Mouse (Mus musculus) layer of hippocampus, adult 8-10 months (tissue): ENCODE measurements at regions not wholly inside any gene's neighbourhood (a gene's known extent, or its start where the extent isn't known, plus 50 kb on each side); places are given as distances from the start of the nearest gene placed in this dataset.
"Not testable (repeated sequence)": the region's sequence is repeated elsewhere in the genome, so short reads cannot be mapped to it uniquely, and the experiment has no call there.

ENCODE experiments used
- DNase-seq, 2 experiments: peaks; one replicate each; pipeline ENCODE4 v3.0.0; 2022; ENCODE audit warnings: low spot score in 2 of 2

GRCm38 (mm10) chr17:27318969-27319695 is 114.9 kb upstream of the Lemd2 start:
- peak in 1 of 2 experiments; percentile 3 for DNase-seq

- DNase-seq = peak; percentile 54 to 58
Observed at GRCm38 (mm10) chr17:27317576-27318277, 113.5 kb upstream of the Lemd2 start.

- DNase-seq = no peak
Observed at GRCm38 (mm10) chr17:27316711-27317575, 112.7 kb upstream of the Lemd2 start.

GRCm38 (mm10) chr17:27315947-27316628 is 111.8 kb upstream of the Lemd2 start:
- no peak for DNase-seq

GRCm38 (mm10) chr17:27315428-27315827 is 111.2 kb upstream of the Lemd2 start:
- no peak for DNase-seq

GRCm38 (mm10) chr17:27314821-27315392 is 110.6 kb upstream of the Lemd2 start:
- DNase-seq = peak in 1 of 2 experiments; percentile 52

- no peak for DNase-seq
Observed at GRCm38 (mm10) chr17:27308933-27309332, 104.7 kb upstream of the Lemd2 start.

- DNase-seq = no peak
Observed at GRCm38 (mm10) chr17:27304842-27305241, 100.6 kb upstream of the Lemd2 start.

- DNase-seq = peak in 1 of 2 experiments; percentile 51
Observed at GRCm38 (mm10) chr17:27303633-27304479, 99.6 kb upstream of the Lemd2 start.

- DNase-seq = no peak
Observed at GRCm38 (mm10) chr17:27303061-27303460, 98.8 kb upstream of the Lemd2 start.

GRCm38 (mm10) chr17:27301376-27301775 is 97.1 kb upstream of the Lemd2 start:
- DNase-seq = no peak

- DNase-seq = no peak
Observed at GRCm38 (mm10) chr17:27299297-27299696, 95.0 kb upstream of the Lemd2 start.

- no peak for DNase-seq
Observed at GRCm38 (mm10) chr17:27298351-27298750, 94.1 kb upstream of the Lemd2 start.

GRCm38 (mm10) chr17:27296156-27296555 is 91.9 kb upstream of the Lemd2 start:
- DNase-seq = no peak

GRCm38 (mm10) chr17:27294208-27294604 is 89.9 kb upstream of the Lemd2 start:
- no peak for DNase-seq

- DNase-seq = no peak
Observed at GRCm38 (mm10) chr17:27293586-27294207, 89.4 kb upstream of the Lemd2 start.

- DNase-seq = no peak
Observed at GRCm38 (mm10) chr17:27291673-27292072, 87.4 kb upstream of the Lemd2 start.

- DNase-seq = no peak
Observed at GRCm38 (mm10) chr17:27291176-27291575, 86.9 kb upstream of the Lemd2 start.

GRCm38 (mm10) chr17:27290311-27290710 is 86.0 kb upstream of the Lemd2 start:
- DNase-seq = no peak

- not testable (repeated sequence) for DNase-seq
Observed at GRCm38 (mm10) chr17:27289804-27290203, 85.5 kb upstream of the Lemd2 start.
